Mouse (Mus musculus): ENCODE measurements around the gene Mfsd1.

DNA sequence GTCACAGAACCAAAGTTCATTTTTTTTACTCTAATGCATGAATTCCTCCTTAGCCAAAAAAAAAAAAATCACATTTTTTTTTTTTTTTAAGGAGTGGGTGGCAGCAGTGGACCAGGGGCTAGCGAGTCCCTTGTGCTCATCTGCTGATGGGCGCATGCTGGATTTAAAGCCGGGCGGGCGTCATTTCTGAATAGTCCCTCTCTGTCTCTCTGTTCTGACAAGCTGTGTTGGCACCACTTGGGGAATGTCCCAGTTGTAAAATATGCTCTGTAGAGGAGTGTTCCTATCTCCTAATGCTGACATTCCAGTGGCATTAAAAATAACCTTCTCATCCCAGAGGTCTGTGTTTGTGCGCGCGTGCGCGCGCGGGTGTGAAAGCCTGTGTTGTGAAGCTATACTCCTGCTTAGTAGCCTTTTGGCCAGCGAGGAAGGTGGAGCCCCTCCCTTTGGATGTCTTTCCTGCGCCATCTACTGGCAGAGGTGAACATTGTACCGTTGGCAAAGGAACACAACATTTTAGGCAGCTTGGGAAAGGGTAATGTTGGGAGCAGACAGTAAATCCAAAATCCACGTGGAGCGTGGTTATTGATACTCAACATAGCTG is 14.4 kb upstream of the Mfsd1 start:
- TF ChIP-seq POLR2A (IDR thresholded peaks at IDR 0.05; ENCODE audit: insufficient read depth, low read depth, low read length) (no peak), CTCF (IDR thresholded peaks at IDR 0.05; ENCODE audit: insufficient read depth, low read depth, low read length) (peak; percentile 62)
